Comparison of ENCODE assay signal across 18 mouse cellular contexts in the genomic region with DNA sequence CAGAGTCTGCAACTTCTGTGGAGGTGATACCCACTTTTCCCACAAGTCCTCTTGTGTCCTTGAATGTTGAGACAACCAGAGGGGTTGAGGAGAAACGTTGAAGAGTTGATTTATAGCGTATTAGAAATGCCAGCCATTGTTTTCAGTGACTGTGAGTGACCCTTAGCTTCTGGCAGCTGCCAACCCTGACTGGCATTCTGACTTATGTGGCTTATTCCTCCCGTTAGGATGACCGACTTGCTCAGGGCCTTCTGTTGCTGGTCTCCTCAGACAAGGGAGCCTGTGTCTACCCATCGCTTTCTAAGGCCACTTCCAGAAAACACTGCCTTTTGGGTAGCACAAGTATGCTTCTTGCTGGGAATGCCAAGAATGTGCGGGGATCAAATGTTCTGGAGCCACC. TPM values are rescaled to one million over a fixed set of nuclear protein-coding genes. Genes with fewer than 3 reads are reported as not detected.
"Had no signal": no experiment of that assay in that cellular context is flagged by ENCODE, and none has a peak within 500 bp of the region (broad histone marks: within the 10 kb centered on the region; RNA-seq: fewer than 3 reads in every experiment).

No protein-coding gene starts in this region.

- H3K4me2 ChIP-seq: limb, embryonic 12.5 days; liver, embryonic 13.5 days; lung, embryonic 15.5 days; midbrain, embryonic 11.5 days; midbrain, embryonic 15.5 days; neural tube, embryonic 13.5 days; stomach, embryonic 15.5 days had no signal

- H3K4me3 ChIP-seq: limb, embryonic 12.5 days; liver, embryonic 13.5 days; lung, embryonic 15.5 days; megakaryocyte, embryonic 14.5 days; midbrain, embryonic 15.5 days; neural tube, embryonic 13.5 days; stomach, embryonic 15.5 days had no signal

- DNase-seq: kidney, adult 8-10 months; kidney, postnatal 36 days; layer of hippocampus, adult 9-11 months; layer of hippocampus, postnatal 36 days; liver, embryonic 13.5 days; liver, postnatal 0 days; retina, postnatal 1 day; right cerebral cortex, postnatal 14 days; thymus, postnatal 4 days had no signal

- ATAC-seq: liver, postnatal 0 days; midbrain, embryonic 15.5 days had no signal

- H3K27ac ChIP-seq: kidney, postnatal 0 days; liver, embryonic 13.5 days; macrophage; midbrain, embryonic 15.5 days; stomach, embryonic 15.5 days had no signal

- H3K36me3 ChIP-seq: limb, embryonic 12.5 days; liver, embryonic 13.5 days; lung, embryonic 15.5 days; midbrain, embryonic 15.5 days; neural tube, embryonic 13.5 days; stomach, embryonic 15.5 days had no signal

- H3K9ac ChIP-seq: limb, embryonic 12.5 days; liver, embryonic 13.5 days; liver, postnatal 0 days; lung, embryonic 15.5 days; midbrain, embryonic 15.5 days; neural tube, embryonic 13.5 days; stomach, embryonic 15.5 days had no signal

- H3K9me3 ChIP-seq: limb, embryonic 12.5 days; liver, embryonic 13.5 days; lung, embryonic 15.5 days; midbrain, embryonic 15.5 days; neural tube, embryonic 13.5 days; stomach, embryonic 15.5 days had no signal

- H3K27me3 ChIP-seq: limb, embryonic 12.5 days; liver, embryonic 13.5 days; lung, embryonic 15.5 days; midbrain, embryonic 15.5 days; neural tube, embryonic 13.5 days; stomach, embryonic 15.5 days had no signal

- H3K4me1 ChIP-seq: liver, embryonic 13.5 days; megakaryocyte, embryonic 14.5 days had no signal

RNA-seq across cellular contexts. Expression of a gene that starts 33.3 kb away (rescaled TPM):
- polyA plus RNA-seq: macrophage had no signal
